Mouse (Mus musculus): ENCODE data around the gene Ankra2. TPM values are rescaled to one million over a fixed set of nuclear protein-coding genes. Genes with fewer than 3 reads are reported as not detected.

The Ankra2 gene
- total RNA-seq, 1 experiment from 2014 or later: 18.8 TPM

DNA sequence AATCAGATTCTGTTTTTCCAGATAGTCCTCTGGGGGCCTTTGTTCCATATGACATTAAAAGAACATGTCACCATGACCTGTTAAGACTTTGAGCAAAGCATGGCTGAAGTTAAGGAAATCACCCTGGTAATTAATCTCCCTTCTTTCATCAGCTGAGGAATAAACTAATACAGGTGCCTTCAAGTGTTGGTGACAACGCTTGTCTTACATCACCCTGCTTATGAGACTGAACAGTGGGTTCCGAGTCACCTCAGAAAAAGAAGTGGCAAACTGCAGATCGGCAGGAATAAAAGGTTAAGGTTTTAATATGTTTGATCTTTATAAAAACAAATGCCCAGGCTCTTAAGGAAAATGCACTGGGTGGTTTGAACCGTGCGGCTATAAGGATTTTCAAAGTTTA lies 16.8 kb downstream of the Ankra2 start, which contains the start of gene Gm21976:
Gene Gm21976 (plus strand): TSS at position 202 of the 400 bp plus-strand sequence.
- ATAC-seq (replicated peaks in 1 of 2; ENCODE audit: insufficient read depth in 1 of 2, low FRiP score in 2 of 2, low TSS enrichment in 1 of 2, low read depth in 1 of 2, poor library complexity in 2 of 2, severe bottlenecking in 2 of 2): no peak

DNA sequence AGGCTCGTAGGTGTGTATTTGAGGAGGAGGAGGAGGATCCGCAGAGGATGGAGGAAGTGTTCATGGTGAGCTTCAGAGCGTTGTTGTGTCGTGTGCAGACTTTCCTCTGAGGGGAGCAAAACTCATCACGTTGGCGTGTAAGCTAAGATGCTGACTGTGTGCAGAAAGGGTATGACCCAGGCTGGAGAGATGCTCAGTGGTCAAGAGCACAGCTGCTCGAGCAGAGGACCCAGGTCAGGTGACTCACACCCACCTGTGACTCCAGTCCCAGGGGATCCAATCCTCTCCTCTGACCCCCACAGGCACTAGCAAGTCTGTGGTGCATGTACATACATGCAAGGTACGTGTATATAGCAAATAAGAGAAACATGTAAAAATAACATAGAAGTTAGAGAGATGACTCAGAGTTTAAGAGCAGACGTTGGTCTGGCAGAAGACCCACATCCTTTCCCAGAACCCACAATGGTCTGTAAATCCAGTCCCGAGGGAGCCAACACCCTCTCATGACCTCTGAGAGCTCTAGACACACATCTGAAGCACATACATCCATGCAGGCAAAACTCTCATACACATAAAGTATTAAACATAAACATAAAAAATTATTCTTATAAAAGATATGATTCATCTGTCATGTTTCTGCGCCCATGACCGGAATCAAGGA lies 18.2 kb downstream of the Ankra2 start:
- ATAC-seq (replicated peaks in 1 of 2; ENCODE audit: insufficient read depth in 1 of 2, low FRiP score in 2 of 2, low TSS enrichment in 1 of 2, low read depth in 1 of 2, poor library complexity in 2 of 2, severe bottlenecking in 2 of 2): no peak

DNA sequence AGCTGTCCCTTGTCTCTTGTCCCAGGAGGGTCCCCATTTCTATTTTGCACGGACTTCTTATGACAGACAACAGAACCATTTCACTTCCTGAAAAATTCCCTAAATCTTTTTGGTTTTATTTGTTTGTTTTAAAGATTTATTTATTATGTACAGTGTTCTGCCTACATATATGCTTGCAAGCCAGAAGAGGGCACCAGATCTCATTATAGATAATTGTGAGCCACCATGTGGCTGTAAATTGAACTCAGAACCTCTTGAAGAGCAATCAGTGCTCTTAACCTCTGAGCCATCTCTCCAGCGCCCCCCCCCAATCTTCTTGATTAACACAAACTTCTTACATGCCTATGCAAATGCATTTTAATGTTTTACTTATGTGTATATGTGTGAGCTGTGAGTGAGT lies 27.8 kb downstream of the Ankra2 start:
- no peak for ATAC-seq (replicated peaks in 1 of 2; ENCODE audit: insufficient read depth in 1 of 2, low FRiP score in 2 of 2, low TSS enrichment in 1 of 2, low read depth in 1 of 2, poor library complexity in 2 of 2, severe bottlenecking in 2 of 2)

DNA sequence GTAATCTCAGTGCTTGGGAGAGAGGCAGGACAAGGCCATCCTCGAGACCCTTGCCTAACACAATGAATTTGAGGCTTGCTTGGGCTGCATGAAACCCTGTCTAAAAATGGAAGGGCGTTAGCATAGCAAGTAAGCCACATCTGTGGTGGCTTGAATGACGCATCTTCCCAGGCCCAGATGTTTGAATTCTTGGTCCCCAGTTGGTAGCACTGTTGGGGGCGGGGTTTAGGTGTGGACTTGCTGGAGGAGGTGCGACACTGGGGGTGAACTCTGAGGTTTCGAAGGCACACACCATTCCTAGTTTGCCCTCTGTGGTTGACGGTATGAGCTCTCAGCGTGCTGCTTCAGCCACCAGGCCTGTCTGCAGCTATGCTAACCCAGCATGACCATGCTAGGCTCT lies 28.8 kb downstream of the Ankra2 start:
- no peak for ATAC-seq (replicated peaks in 1 of 2; ENCODE audit: insufficient read depth in 1 of 2, low FRiP score in 2 of 2, low TSS enrichment in 1 of 2, low read depth in 1 of 2, poor library complexity in 2 of 2, severe bottlenecking in 2 of 2)

DNA sequence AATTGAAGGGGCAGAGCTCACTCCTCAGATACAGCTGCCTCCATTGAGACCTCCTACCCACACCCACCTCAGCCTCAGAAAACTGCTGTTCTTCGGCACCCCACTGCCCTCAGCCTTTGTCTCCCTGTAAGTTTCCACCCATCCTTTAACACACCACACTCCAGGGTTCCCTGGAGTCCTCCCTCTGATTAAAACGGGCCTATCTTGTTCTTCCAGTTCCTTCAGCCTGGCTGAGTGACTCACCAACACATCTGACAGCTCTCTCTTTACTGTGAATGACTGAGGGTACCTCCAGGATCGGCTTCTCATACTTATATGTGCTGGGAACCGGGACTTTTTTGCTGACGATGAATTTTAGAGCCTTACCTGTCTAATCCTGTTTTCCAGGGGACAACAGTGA lies 33.2 kb downstream of the Ankra2 start:
- no peak for ATAC-seq (replicated peaks in 1 of 2; ENCODE audit: insufficient read depth in 1 of 2, low FRiP score in 2 of 2, low TSS enrichment in 1 of 2, low read depth in 1 of 2, poor library complexity in 2 of 2, severe bottlenecking in 2 of 2)

DNA sequence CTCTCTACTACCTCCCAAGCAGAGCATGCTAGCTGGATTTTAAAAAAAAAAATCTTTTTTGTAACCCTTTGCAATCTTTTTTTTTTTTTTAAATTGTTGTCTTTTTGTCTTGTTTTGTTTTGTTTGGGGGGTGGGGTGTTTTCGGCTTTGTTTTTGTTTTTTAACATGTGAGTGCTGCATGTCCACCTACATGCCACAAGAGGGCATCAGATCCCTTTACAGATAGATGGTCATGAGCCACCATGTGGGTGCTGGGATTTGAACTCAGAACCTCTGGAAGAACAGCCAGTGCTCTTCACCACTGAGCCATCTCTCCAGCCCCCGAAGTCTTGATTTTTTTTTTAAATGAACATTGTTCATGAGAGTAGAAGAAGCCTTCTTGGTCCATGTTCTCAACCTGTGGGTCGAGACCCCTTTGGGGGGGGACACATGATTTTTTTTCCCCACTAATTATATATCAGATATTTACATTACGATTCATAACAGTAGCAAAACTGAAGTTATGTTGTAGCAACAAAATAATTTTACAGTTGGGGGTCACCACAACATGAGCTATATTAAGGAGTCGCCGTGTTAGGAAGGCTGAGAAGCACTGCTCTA lies 35.1 kb downstream of the Ankra2 start:
- ATAC-seq (replicated peaks in 1 of 2; ENCODE audit: insufficient read depth in 1 of 2, low FRiP score in 2 of 2, low TSS enrichment in 1 of 2, low read depth in 1 of 2, poor library complexity in 2 of 2, severe bottlenecking in 2 of 2): no peak

DNA sequence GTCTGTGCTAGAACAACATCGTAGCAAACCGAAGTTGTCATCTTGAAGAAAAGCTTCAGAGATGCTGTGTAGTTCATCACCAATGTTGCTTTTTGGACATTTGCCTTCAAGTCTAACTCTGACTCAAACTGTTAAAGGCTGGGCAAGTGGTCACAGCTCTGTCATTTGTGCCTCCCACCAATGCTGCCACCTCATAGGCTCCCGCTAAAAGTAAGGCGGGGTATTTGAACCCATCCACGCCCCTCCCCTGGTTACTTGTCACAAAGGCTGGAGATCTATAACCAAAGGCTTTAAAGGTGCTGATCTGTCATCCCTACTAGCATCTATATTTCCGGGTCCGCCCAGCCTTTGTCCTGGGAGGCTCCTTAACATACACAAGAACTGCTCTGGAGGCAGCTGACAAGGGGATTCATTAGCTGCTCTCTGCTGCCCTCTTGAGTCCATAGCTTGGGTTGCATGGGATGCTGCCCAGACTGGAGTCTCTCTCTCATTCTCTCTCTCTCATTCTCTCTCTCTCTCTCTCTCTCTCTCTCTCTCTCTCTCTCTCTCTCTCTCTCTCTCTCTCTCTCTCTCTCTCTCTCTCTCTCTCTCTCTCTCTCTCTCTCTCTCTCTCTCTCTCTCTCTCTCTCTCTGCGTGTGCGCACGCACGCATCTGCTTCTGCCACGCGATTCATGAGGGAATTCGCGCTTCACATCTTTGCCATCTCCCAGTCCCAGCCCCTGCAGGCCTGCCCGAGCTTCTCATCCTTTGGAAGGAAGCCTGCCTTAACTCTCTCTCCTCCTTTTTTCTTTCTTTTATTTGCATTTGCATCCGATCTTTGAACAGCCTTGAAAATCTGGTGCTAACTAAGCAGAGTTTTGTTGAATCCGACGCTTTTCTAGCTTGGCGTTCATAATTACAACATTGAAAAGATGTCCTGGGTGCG lies 36.2 kb downstream of the Ankra2 start:
- peak; percentile 76 to 90 for ATAC-seq (replicated peaks in 1 of 2; ENCODE audit: insufficient read depth in 1 of 2, low FRiP score in 2 of 2, low TSS enrichment in 1 of 2, low read depth in 1 of 2, poor library complexity in 2 of 2, severe bottlenecking in 2 of 2)

DNA sequence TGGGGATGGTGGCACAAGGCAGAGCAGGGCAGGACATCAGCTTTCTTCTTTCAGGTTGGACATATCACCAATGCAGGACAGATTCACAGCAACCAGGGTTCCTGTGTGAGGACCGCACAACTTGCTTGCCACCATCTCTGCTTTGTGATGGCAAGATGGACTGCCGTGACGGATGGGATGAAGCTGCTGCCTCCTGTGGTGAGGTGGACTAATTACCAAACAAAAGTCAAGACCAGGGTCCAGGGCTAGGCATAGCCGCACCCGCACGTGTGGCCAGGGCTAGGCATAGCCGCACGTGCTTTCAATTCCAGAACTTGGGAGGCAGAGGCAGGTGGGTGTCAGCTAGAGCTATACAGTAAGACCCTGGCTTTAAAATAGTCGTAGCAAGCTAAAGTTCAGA lies 42.4 kb downstream of the Ankra2 start:
- no peak for ATAC-seq (replicated peaks in 1 of 2; ENCODE audit: insufficient read depth in 1 of 2, low FRiP score in 2 of 2, low TSS enrichment in 1 of 2, low read depth in 1 of 2, poor library complexity in 2 of 2, severe bottlenecking in 2 of 2)

DNA sequence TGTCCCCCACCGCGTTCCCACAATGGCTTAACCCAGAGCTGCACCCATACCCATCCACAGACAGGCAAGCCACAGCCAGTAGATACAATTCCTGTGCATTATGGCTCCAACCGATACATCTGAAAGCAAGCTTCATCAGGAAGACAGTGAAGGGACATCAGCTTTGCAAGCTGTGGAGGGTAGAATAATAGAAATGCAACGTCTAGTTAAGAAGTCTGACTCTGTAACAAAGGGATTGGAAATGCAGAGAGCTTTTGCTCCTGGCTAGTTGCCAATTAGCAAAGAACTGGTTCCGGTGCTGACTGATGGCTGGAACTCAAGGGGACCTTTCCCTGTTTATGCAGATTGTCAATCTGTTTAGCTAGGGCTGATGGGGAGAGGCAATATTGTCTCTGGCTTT lies 43.5 kb downstream of the Ankra2 start:
- ATAC-seq (replicated peaks in 1 of 2; ENCODE audit: insufficient read depth in 1 of 2, low FRiP score in 2 of 2, low TSS enrichment in 1 of 2, low read depth in 1 of 2, poor library complexity in 2 of 2, severe bottlenecking in 2 of 2): no peak

DNA sequence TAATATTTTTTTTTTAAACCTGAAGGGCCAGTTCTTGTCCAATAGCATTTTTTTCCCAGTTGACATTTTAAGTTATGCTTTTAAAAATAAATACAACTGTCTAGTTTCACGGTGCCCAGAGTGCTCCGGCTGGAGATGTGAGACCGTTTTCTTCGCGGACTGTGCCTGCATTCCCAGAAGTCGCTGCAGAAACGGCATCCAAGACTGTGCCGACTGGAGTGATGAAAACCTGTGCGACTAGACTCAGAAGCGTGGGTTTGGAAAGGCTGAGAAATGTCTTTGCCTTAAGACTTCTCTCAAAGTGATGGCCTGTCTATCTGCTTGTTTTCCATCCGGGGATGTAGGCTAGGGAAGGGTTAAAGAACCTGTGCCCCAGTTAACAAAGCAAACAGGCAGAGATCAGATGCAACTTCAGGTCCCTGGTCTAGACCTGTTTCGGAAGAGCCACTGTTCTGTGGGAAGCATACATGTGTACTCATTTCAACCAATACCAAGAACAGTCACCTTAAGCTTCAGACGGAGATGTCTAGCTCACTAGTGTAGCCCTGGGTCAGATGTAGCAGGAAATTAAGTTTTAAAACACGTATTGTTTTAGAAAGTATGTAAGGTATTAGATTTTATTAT lies 44.1 kb downstream of the Ankra2 start:
- no peak for ATAC-seq (replicated peaks in 1 of 2; ENCODE audit: insufficient read depth in 1 of 2, low FRiP score in 2 of 2, low TSS enrichment in 1 of 2, low read depth in 1 of 2, poor library complexity in 2 of 2, severe bottlenecking in 2 of 2)

DNA sequence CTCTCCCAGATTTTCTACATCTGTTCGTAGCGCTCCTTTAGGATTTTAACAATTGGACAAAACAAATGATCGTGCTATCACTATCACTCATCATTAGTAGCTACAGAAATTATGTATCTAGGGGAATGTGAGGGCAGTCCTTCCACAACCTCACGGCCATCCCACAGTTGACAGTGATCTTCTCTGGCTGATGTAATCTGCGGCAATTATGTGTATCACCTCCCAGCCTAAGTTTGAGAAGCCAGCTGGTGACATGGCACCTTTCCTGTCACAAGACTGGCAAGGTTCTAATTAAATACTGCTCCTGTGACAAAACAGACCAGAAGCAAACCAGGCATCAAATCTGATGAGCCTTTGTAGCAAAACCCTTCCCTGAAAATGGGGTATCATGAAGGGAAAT lies 45.1 kb downstream of the Ankra2 start:
- ATAC-seq (replicated peaks in 1 of 2; ENCODE audit: insufficient read depth in 1 of 2, low FRiP score in 2 of 2, low TSS enrichment in 1 of 2, low read depth in 1 of 2, poor library complexity in 2 of 2, severe bottlenecking in 2 of 2): no peak

DNA sequence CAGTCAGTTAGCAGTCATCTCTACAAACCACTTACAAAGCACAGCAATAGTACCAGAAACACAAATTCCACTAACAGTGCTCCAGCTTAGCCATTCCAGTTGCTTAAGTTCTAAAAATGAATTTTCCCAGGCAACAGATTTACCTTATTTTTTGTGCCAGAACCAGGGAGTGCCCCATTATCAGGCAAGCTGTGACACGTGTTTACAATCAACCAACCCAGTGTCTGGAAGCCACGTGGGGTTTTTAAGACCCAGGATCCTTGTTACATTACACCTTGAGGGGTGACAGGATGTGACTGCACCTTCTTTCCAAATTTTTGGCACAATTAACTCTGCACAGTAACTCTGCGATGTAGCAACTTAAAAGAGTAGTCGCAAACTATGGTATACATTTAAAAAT lies 45.9 kb downstream of the Ankra2 start:
- ATAC-seq (replicated peaks in 1 of 2; ENCODE audit: insufficient read depth in 1 of 2, low FRiP score in 2 of 2, low TSS enrichment in 1 of 2, low read depth in 1 of 2, poor library complexity in 2 of 2, severe bottlenecking in 2 of 2): no peak

DNA sequence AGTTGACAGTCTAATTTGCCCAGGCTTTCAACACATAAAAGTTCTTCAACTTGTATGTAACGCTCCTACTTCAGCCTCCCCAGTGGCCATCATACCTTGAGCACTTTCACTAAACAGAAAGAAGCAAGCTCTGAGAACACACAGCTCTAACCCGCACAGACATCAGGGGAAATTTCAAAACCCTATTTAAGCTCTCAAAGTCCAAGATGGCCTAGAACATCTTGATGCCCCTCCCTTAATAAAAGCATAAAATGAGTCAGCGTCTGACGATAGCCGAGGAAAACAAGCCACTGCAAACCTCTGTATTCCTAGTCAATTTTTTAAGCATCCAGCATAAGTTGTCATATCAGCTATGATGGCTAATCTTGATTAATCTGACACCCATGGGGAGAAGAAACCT lies 48.7 kb downstream of the Ankra2 start:
- ATAC-seq (replicated peaks in 1 of 2; ENCODE audit: insufficient read depth in 1 of 2, low FRiP score in 2 of 2, low TSS enrichment in 1 of 2, low read depth in 1 of 2, poor library complexity in 2 of 2, severe bottlenecking in 2 of 2): no peak

DNA sequence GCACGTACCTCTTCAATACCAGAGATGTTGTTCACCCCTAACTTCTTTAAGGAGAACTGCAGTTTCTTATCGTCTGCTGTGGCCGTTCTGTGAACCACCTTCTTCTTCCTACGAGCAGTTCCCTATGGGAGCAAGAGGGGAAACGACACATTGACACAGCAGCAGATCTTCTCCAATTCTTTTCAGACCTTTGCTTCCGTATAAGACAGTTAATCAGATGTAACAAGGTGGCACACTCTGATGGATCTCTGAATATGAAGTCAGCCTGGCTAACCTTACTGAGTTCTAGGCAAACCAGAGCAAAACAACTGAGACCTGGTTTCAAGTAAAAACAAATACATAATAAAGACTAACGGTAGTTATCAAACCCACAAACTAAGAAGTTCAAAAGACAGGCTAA lies 50.8 kb downstream of the Ankra2 start:
- ATAC-seq (replicated peaks in 1 of 2; ENCODE audit: insufficient read depth in 1 of 2, low FRiP score in 2 of 2, low TSS enrichment in 1 of 2, low read depth in 1 of 2, poor library complexity in 2 of 2, severe bottlenecking in 2 of 2): no peak

DNA sequence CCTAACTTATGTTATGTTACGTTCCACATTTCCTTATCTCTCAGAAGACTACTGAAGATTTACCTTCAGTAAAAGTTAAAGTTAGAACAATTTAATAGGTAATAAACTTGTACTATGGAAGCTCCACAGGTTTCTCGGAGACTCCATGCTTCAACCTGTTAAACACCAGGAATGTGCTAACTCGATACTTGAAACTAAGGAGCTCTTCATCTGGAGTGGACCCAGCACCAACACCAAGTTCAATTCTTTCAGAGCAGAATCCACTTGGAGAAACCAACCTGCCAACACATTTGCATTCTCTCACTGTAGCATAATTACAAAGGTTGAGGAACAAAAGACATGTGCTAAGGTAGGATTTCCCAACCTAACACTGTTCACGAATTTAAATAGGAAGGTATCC lies 52.2 kb downstream of the Ankra2 start:
- no peak for ATAC-seq (replicated peaks in 1 of 2; ENCODE audit: insufficient read depth in 1 of 2, low FRiP score in 2 of 2, low TSS enrichment in 1 of 2, low read depth in 1 of 2, poor library complexity in 2 of 2, severe bottlenecking in 2 of 2)

DNA sequence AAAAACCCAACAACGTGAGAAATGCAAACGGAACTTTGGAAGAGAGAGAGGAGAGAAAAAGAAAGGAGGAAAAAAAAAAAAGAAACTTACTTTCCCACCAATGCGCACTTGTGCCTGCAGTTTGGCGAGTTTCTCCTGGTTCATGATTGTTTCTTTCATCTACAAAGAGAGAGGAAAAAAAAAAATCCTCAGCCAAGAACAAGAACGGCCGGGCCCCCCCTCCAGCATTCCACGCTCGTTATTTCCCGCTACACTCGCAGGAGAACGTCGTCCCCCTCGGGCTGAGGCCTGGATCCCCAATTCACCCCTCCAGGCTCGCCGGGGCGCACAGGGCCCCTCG lies 53.2 kb downstream of the Ankra2 start:
- ATAC-seq (replicated peaks in 1 of 2; ENCODE audit: insufficient read depth in 1 of 2, low FRiP score in 2 of 2, low TSS enrichment in 1 of 2, low read depth in 1 of 2, poor library complexity in 2 of 2, severe bottlenecking in 2 of 2): no peak

DNA sequence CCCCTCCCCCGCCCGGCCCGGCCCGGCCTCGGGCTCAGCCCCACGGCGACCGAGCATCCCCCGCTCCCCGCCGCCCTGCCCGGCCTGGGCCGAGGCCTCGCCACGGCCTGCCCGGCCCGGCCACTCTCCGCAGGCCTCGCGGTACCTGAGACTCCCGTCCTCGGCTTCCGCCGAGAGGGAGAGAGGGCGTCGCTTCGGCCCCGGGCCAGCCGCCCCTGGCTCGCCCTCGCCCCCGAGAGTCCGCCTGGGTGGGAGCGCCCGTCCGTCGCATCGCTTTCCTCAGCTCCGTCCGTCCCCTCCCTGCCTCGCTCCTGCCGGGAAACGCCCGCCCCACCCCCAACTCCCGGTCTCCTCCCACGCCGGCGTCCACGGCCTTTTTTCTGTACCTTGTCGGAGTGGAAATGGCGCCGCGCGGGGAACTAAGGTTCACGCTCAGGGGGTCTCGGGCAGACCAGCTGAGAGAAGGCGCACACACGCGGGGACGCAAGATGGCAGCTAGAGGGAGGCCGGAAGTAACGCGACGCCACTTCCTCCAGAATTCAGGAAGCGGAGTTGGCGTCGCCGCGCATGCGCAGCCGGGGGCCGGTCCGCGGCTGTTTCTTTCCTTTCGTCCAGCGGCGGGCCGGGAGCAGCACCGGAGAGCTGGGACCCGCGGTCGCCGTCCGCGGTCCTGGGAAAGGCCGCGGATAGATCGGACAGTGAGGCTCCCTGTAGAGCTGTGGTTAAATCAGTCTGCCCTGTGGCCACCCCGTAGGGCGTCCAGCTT lies 53.8 kb downstream of the Ankra2 start, which contains the start of gene Btf3:
Gene Btf3 (minus strand): TSS at position 527 of the 766 bp plus-strand sequence.
- ATAC-seq (replicated peaks in 1 of 2; ENCODE audit: insufficient read depth in 1 of 2, low FRiP score in 2 of 2, low TSS enrichment in 1 of 2, low read depth in 1 of 2, poor library complexity in 2 of 2, severe bottlenecking in 2 of 2): peak; percentile 87 to 93

All from hematopoietic stem cell, adult 5-6 weeks (primary cell).